Mouse (Mus musculus) heart, postnatal 0 days (tissue): ENCODE data around the gene Tex26.

ENCODE experiments used
- CTCF ChIP-seq: IDR thresholded peaks from 2 replicates; pipeline ENCODE4 v1.5.1; 2016; ENCODE audit warnings: antibody characterized with exemption, control low read depth, low read depth
- EP300 ChIP-seq: IDR thresholded peaks from 2 replicates; pipeline ENCODE4 v1.6.1; 2016; ENCODE audit warnings: antibody characterized with exemption, low read depth

DNA sequence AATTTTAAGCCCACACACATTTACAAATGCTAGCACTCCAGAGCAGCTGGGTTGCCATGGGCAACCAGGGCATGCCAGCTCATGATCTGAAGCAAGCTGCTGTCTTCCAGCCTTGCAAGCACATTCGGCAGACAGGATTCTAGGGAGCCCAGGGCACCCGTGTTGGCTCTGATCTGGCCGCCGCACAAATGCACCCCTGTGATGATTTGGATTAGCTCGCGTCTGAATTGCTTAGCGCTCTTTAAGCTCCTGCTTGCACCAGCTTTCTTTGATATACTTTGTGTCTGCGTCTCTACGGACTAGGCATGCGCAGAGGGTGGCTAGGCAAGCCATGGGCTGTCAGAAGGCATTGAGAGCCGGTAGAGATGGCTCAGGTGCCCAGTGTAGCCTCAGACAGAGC is 49.7 kb downstream of the Tex26 start:
- TF ChIP-seq CTCF (no peak), EP300 (no peak)
